Mouse (Mus musculus) hindbrain, postnatal 0 days (tissue): ENCODE measurements around the gene Wdr18. TPM values are rescaled to one million over a fixed set of nuclear protein-coding genes. Genes with fewer than 3 reads are reported as not detected.

ENCODE experiments used
- ATAC-seq: fragments of 200-750 bp; cut with Nextera tagmentation; 2 replicates; pipeline ENCODE4 v1.8.0; 2017; ENCODE audit warnings: mild to moderate bottlenecking, moderate TSS enrichment, moderate library complexity
- DNase-seq: peaks from one replicate; pipeline ENCODE4 v3.0.0-alpha.2; 2015; ENCODE audit warnings: low spot score
- H3K27ac ChIP-seq: fragments of 300-500 bp; sonication (generic); 2 replicates; pipeline ENCODE4 v1.5.1; 2014; ENCODE audit warnings: mild to moderate bottlenecking
- H3K27me3 ChIP-seq: fragments of 300-500 bp; sonication (generic); 2 replicates; pipeline ENCODE4 v1.6.1; 2014; ENCODE audit warnings: low read length, mixed read lengths; ENCODE audit not compliant: insufficient read depth
- H3K36me3 ChIP-seq: fragments of 300-500 bp; sonication (generic); 2 replicates; pipeline ENCODE4 v1.6.1; 2014; ENCODE audit warnings: low read length, mixed read lengths; ENCODE audit not compliant: insufficient read depth
- H3K4me1 ChIP-seq: fragments of 300-500 bp; sonication (generic); 2 replicates; pipeline ENCODE4 v1.6.1; 2014; ENCODE audit warnings: antibody characterized with exemption, low read length, mixed read lengths; ENCODE audit not compliant: insufficient read depth
- H3K4me2 ChIP-seq: fragments of 300-500 bp; sonication (generic); 2 replicates; pipeline ENCODE4 v1.6.1; 2014; ENCODE audit warnings: low read depth, mild to moderate bottlenecking, low read length, moderate library complexity, mixed read lengths
- H3K4me3 ChIP-seq: fragments of 300-500 bp; sonication (generic); 2 replicates; pipeline ENCODE4 v1.5.1; 2014; ENCODE audit warnings: low read length
- H3K9ac ChIP-seq: fragments of 300-500 bp; sonication (generic); replicated peaks from 2 replicates; pipeline ENCODE4 v1.6.1; 2014; ENCODE audit warnings: mild to moderate bottlenecking, low read length, moderate library complexity, mixed read lengths
- H3K9me3 ChIP-seq: fragments of 300-500 bp; sonication (generic); 2 replicates; pipeline ENCODE4 v1.6.1; 2016; ENCODE audit warnings: low read length, mixed read lengths
- CTCF ChIP-seq: IDR thresholded peaks from 2 replicates; pipeline ENCODE4 v1.5.1; 2016; ENCODE audit warnings: antibody characterized with exemption, control low read depth, low read depth
- WGBS: fragments of 180-500 bp; shearing (Covaris S2); extraction: QIAGEN DNeasy Blood & Tissue Kit; methylation state at CpG from one replicate; pipeline ENCODE4 v1.1.7; 2014; 5-methylcytosine and 5-hydroxymethylcytosine counted together
- polyA plus RNA-seq: library from polyadenylated mRNA; unstranded; fragments of >200 nt; fragmentation: Nextera tagmentation; extraction: Ambion mirVana; gene quantifications from 2 replicates; pipeline ENCODE4 v1.2.1, GENCODE M21; 2015
- total RNA-seq: library from RNA; depleted of rRNA; stranded (reverse); fragments of >200 nt; gene quantifications from 2 replicates; pipeline ENCODE4 v1.2.3, GENCODE M21; 2014

Wdr18 gene
- total and polyA plus RNA-seq, 2 experiments from 2014 or later, result 74.6 to 109 TPM

GRCm38 (mm10) chr10:79986232-79986878 lies 26.4 kb downstream of the Wdr18 start:
- Histone ChIP-seq H3K4me1 (peaks cover 21% of the 10 kb centered on the region), H3K9me3 (no peaks in the 10 kb centered on the region), H3K36me3 (no peaks in the 10 kb centered on the region), H3K9ac (peak overlapping the region; percentile 87; the same call in 1 of the 2 replicates), H3K27ac (peak overlapping the region; percentile 97), H3K27me3 (peaks cover 22% of the 10 kb centered on the region), H3K4me3 (peak overlapping the region; percentile 68), H3K4me2 (peak overlapping the region; percentile 68)
- TF ChIP-seq CTCF, result no peak
- ATAC-seq (no peak), DNase-seq (no peak)
- WGBS, result 41% methylated on average over 6 of the region's 6 CpGs

DNA sequence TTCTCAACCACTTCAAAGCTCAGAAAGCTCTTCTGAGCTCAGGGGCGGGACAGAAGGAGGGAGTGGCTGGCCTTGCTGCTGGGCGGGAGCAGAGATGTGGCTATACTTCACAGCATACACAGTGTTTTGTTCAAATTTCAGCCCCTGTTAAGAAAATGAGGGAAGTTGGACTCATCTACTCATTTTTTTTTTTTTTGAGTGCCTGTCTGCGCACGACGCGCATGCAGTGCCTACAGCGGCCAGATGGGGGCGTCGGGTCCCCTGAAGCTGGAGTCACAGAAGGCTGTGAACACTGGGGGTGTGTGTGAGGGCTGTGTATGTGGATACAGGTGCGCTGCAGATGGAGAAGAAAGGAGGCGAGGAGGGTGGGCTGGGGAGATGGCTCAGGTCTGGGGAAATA lies 27.0 kb downstream of the Wdr18 start:
- Histone ChIP-seq H3K27ac (peak overlapping the region; percentile 97), H3K4me3 (0 out of 2 replicates have a peak overlapping the region, but pooled peaks have one; percentile 4)
- WGBS, result 2% methylated on average over 11 of the region's 11 CpGs

DNA sequence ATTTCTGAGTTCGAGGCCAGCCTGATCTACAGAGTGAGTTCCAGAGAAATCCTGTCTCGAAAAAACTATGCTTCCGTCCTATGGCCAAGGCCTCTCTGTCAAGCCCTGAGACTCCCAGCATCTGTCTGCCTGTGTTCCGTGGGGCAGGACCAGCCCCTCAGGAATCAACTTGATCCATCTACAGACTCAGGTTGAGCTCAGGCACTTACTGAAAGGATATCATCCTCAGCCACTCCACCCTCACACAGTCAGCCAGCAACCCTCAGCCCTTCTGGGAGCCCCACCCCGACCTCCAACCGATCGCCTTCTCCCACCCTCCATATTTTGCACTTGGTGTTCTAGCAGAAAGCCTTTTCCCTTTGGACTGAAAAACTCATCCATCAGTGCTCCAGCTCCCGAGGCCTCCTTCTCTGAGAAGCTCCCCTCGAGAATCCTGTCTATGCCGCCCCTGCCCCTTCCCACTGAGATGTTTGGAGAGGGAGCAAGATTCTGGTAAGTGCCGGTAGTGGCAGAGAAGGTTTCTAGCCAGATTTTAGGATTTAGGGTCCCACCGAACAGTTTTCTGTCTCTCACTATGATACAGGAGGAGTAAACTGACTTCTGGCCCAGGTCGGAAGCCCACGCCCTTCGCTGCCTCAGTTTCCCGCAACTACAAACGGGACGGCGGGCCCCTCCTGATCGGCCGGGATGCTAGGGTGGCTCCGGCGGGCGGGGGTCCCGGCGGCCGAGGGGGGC lies 28.0 kb downstream of the Wdr18 start:
- Histone ChIP-seq H3K27me3 (peaks cover 22% of the 10 kb centered on the region), H3K36me3 (no peaks in the 10 kb centered on the region), H3K4me1 (peaks cover 12% of the 10 kb centered on the region), H3K4me3 (peak overlapping the region; percentile 44), H3K4me2 (peak overlapping the region; percentile 67), H3K27ac (peak overlapping the region; percentile 32; the same call in 1 of the 2 replicates), H3K9ac (peak overlapping the region; percentile 38), H3K9me3 (no peaks in the 10 kb centered on the region)
- no peak for TF ChIP-seq CTCF
- no peak for DNase-seq
- no peak for ATAC-seq
- 12% methylated on average over 27 of the region's 27 CpGs for WGBS

More for the DNA sequence above, 27.0 kb downstream of the Wdr18 start:
- ATAC-seq (no peak), DNase-seq (peak; percentile 90)
- H3K4me1 ChIP-seq, result peaks cover 19% of the 10 kb centered on the region
- peak; percentile 90 for TF ChIP-seq CTCF
- no peaks in the 10 kb centered on the region for H3K9me3 ChIP-seq
- no peaks in the 10 kb centered on the region for H3K36me3 ChIP-seq
- H3K4me2 ChIP-seq, result peak overlapping the region; percentile 68
- H3K9ac ChIP-seq, result no peak overlapping the region
- peaks cover 22% of the 10 kb centered on the region for H3K27me3 ChIP-seq

- peak within 1 kb of the TSS; percentile 67 for H3K4me2 ChIP-seq
- peak within 1 kb of the TSS; percentile 32; the same call in 1 of the 2 replicates for H3K27ac ChIP-seq
- H3K4me1 ChIP-seq, result peaks cover 7% of the 10 kb centered on the region
- ATAC-seq (no peak), DNase-seq (no peak)
- H3K4me3 ChIP-seq, result peak within 1 kb of the TSS; percentile 44
- no peaks in the 10 kb centered on the region for H3K36me3 ChIP-seq
- no peak for TF ChIP-seq CTCF
- H3K27me3 ChIP-seq, result peaks cover 22% of the 10 kb centered on the region
- no peaks in the 10 kb centered on the region for H3K9me3 ChIP-seq
- H3K9ac ChIP-seq, result peak within 1 kb of the TSS; percentile 38
- WGBS, result 2% methylated on average over 59 of the region's 59 CpGs
Measured at GRCm38 (mm10) chr10:79988506-79989271, 28.7 kb downstream of the Wdr18 start, which contains the start of gene Cnn2. Cnn2 (plus strand) TSS chr10:79988584.

DNA sequence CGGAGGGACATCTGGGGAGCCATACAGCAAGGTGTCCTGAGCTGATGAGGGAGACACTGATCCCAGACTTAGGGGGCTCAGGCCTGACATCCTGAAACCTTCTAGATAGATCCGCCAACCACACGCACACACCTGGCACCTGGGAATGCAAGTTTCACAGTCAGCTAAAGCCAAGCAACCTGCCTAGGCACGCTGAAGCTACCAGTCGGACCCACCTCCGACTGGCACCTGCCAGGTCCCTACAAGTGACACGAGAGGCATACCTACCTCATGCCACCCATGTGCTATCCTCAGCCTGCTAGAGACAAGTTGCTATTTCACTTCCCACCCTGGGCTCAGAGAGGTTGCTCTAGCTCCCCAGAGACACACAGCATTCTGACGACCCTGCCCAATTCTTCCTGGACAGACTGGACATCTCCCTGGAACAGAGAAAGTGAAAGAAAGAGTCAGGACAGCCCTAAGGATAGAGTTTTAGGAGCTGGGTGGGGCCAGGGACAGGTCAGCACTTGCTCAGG lies 29.4 kb downstream of the Wdr18 start:
- H3K36me3 ChIP-seq, result no peaks in the 10 kb centered on the region
- no peak overlapping the region for H3K27ac ChIP-seq
- ATAC-seq, result no peak
- peak overlapping the region; percentile 44; the same call in 1 of the 2 replicates for H3K4me3 ChIP-seq
- peak overlapping the region; percentile 67 for H3K4me2 ChIP-seq
- H3K9me3 ChIP-seq, result no peaks in the 10 kb centered on the region
- no peak overlapping the region for H3K9ac ChIP-seq
- peaks cover 7% of the 10 kb centered on the region for H3K4me1 ChIP-seq
- WGBS, result 34% methylated on average over 8 of the region's 8 CpGs
- no peak for TF ChIP-seq CTCF
- H3K27me3 ChIP-seq, result peaks cover 22% of the 10 kb centered on the region
- DNase-seq, result no peak

DNA sequence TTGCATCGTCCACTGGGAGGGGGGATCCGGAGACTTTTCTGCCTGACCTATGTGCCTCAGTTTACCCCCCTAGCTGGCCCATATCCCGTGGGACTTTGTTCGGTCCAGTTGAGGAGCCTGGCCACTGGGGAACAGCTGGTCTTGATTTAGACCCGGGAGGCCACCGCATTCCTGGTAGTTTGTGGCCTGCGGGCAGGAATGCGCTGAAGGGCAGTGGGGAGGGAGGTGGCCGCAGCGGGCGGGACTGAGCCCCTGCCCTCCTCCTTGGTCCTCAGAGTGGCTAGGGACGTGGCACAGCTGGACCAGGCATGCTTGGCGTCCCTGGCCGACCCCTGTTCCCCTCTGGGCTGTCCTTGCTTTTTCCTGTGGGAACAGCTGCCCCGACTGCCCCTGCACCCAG lies 29.9 kb downstream of the Wdr18 start:
- Histone ChIP-seq H3K27me3 (peaks cover 22% of the 10 kb centered on the region), H3K27ac (no peak overlapping the region), H3K9me3 (no peaks in the 10 kb centered on the region), H3K4me3 (no peak overlapping the region), H3K36me3 (no peaks in the 10 kb centered on the region), H3K4me2 (peak overlapping the region; percentile 67; the same call in 1 of the 2 replicates), H3K9ac (no peak overlapping the region), H3K4me1 (peaks cover 7% of the 10 kb centered on the region)
- no peak for TF ChIP-seq CTCF
- WGBS, result 19% methylated on average over 15 of the region's 15 CpGs
- no peak for ATAC-seq
- DNase-seq, result no peak
